12 mouse cellular contexts compared by ENCODE assay signal in genomic region chr1:170424258-170424889, GRCm38 (mm10).
A peak's percentile ranks its signal among the peaks of the same experiment; 100 is the strongest.
DNase-seq lines count a peak whose midpoint lies in the region; ATAC-seq lines count a peak whose summit lies in the region.
"Had no signal": no experiment of that assay in that cellular context is flagged by ENCODE, and none has a peak within 500 bp of the region (broad histone marks: within the 10 kb centered on the region; RNA-seq: fewer than 3 reads in every experiment).

No protein-coding gene starts in this region.

- H3K27me3 ChIP-seq in forebrain, embryonic 10.5 days (ENCODE audit: poor library complexity, severe bottlenecking) = no peaks in the 10 kb centered on the region
- no peaks in the 10 kb centered on the region for H3K27me3 ChIP-seq in hindbrain, embryonic 16.5 days (replicated peaks; ENCODE audit: control insufficient read depth, insufficient read depth, low read length)
- no peaks in the 10 kb centered on the region; the same call in 1 of the 2 replicates for H3K27me3 ChIP-seq in neural tube, embryonic 13.5 days
- H3K27me3 ChIP-seq: heart, embryonic 13.5 days had no signal

- peak; percentile 8 for DNase-seq in cerebellum, adult 11 months
- no peak for DNase-seq in cerebellum, adult 8-10 months
- DNase-seq in forebrain, embryonic 10.5 days (ENCODE audit: extremely low spot score, low spot score) = peak; percentile 60
- DNase-seq in B cell, adult 2 months = no peak
- no peak for DNase-seq in urinary bladder, adult 18-20 months (ENCODE audit: low spot score in 2 of 2)
- DNase-seq in adrenal gland, postnatal 4 days (ENCODE audit: low spot score in 2 of 2) = no peak
- DNase-seq: kidney, adult 11 months; liver had no signal

- no peak overlapping the region for H3K4me2 ChIP-seq in hindbrain, embryonic 16.5 days (ENCODE audit: low read length)
- H3K4me2 ChIP-seq in neural tube, embryonic 13.5 days = no peak overlapping the region
- H3K4me2 ChIP-seq: heart, embryonic 13.5 days had no signal

- H3K4me3 ChIP-seq in forebrain, embryonic 10.5 days = no peak overlapping the region
- no peak overlapping the region for H3K4me3 ChIP-seq in hindbrain, embryonic 16.5 days (ENCODE audit: low read length)
- no peak overlapping the region for H3K4me3 ChIP-seq in neural tube, embryonic 13.5 days
- H3K4me3 ChIP-seq: erythroblast, embryonic 14.5 days; heart, embryonic 13.5 days had no signal

- 55% methylated on average over 10 of the region's 10 CpGs for WGBS in forebrain, embryonic 10.5 days
- WGBS in hindbrain, embryonic 16.5 days = 35% methylated on average over 10 of the region's 10 CpGs
- WGBS in neural tube, embryonic 13.5 days = 25% methylated on average over 10 of the region's 10 CpGs

- no peaks in the 10 kb centered on the region for H3K36me3 ChIP-seq in forebrain, embryonic 10.5 days (replicated peaks)
- H3K36me3 ChIP-seq in hindbrain, embryonic 16.5 days (ENCODE audit: control insufficient read depth, insufficient read depth, low read length) = no peaks in the 10 kb centered on the region
- no peaks in the 10 kb centered on the region for H3K36me3 ChIP-seq in neural tube, embryonic 13.5 days
- H3K36me3 ChIP-seq: heart, embryonic 13.5 days had no signal

- H3K9me3 ChIP-seq in forebrain, embryonic 10.5 days = no peaks in the 10 kb centered on the region
- H3K9me3 ChIP-seq in hindbrain, embryonic 16.5 days (ENCODE audit: control insufficient read depth, low read length) = no peaks in the 10 kb centered on the region
- H3K9me3 ChIP-seq in neural tube, embryonic 13.5 days = no peaks in the 10 kb centered on the region
- H3K9me3 ChIP-seq: heart, embryonic 13.5 days had no signal

- no peak overlapping the region for H3K9ac ChIP-seq in hindbrain, embryonic 16.5 days (ENCODE audit: low read depth, low read length)
- H3K9ac ChIP-seq in neural tube, embryonic 13.5 days = no peak overlapping the region
- H3K9ac ChIP-seq: heart, embryonic 13.5 days had no signal

- ATAC-seq in hindbrain, embryonic 16.5 days = peak; percentile 92
- ATAC-seq in neural tube, embryonic 13.5 days (ENCODE audit: low read depth) = peak; percentile 71

- H3K27ac ChIP-seq in forebrain, embryonic 10.5 days = peak overlapping the region; percentile 79
- peak overlapping the region; percentile 16; the same call in 1 of the 2 replicates for H3K27ac ChIP-seq in hindbrain, embryonic 16.5 days (ENCODE audit: low read depth, low read length)
- no peak overlapping the region for H3K27ac ChIP-seq in neural tube, embryonic 13.5 days (replicated peaks)
- H3K27ac ChIP-seq: heart, embryonic 13.5 days had no signal

- peaks cover 43% of the 10 kb centered on the region for H3K4me1 ChIP-seq in forebrain, embryonic 10.5 days
- peaks cover 10% of the 10 kb centered on the region for H3K4me1 ChIP-seq in hindbrain, embryonic 16.5 days (ENCODE audit: control insufficient read depth, insufficient read depth, low read depth, low read length)
- H3K4me1 ChIP-seq in neural tube, embryonic 13.5 days (replicated peaks) = peaks cover 15% of the 10 kb centered on the region

Comparison
In these comparisons a context has a peak if more than half of its experiments do, and no peak if none do; other contexts are left out.
1. DNase-seq: peak in cerebellum, adult 11 months (single experiment) and forebrain, embryonic 10.5 days (single experiment); none in cerebellum, adult 8-10 months (single experiment), B cell, adult 2 months (0 of 2), urinary bladder, adult 18-20 months (0 of 2) and adrenal gland, postnatal 4 days (0 of 2).